Mouse (Mus musculus): ENCODE results near the gene Flrt1. TPM values are rescaled to one million over a fixed set of nuclear protein-coding genes. Genes with fewer than 3 reads are reported as not detected.
A peak's percentile ranks its signal among the peaks of the same experiment; 100 is the strongest.

Gene Flrt1
- polyA plus RNA-seq, 1 experiment, result 5.4 TPM

- WGBS, result 33% methylated on average over 15 of the region's 15 CpGs
- no peak for TF ChIP-seq POLR2A (IDR thresholded peaks at IDR 0.05; ENCODE audit: borderline replicate concordance, insufficient read depth, low read length)
- no peak for TF ChIP-seq CTCF (IDR thresholded peaks at IDR 0.05; ENCODE audit: borderline replicate concordance, insufficient read depth, low read depth, low read length)
- no peaks in the 10 kb centered on the region for H3K27me3 ChIP-seq (ENCODE audit: control insufficient read depth, insufficient read depth, low read length)
- peaks cover 36% of the 10 kb centered on the region for H3K4me1 ChIP-seq (ENCODE audit: control insufficient read depth, insufficient read depth, low read length)
- DNase-seq, result no peak
- H3K27ac ChIP-seq (ENCODE audit: insufficient read depth, low read length), result no peak overlapping the region
- no peak overlapping the region for H3K4me3 ChIP-seq (replicated peaks; ENCODE audit: insufficient read depth, low read depth, low read length)
These were observed 39.3 kb downstream of the Flrt1 start for GRCm38 (mm10) chr19:7066034-7066827.

GRCm38 (mm10) chr19:7064571-7064970, 41.0 kb downstream of the Flrt1 start:
- DNase-seq, result peak; percentile 81 to 87
- Histone ChIP-seq H3K4me3 (replicated peaks; ENCODE audit: insufficient read depth, low read depth, low read length) (no peak overlapping the region), H3K27ac (ENCODE audit: insufficient read depth, low read length) (no peak overlapping the region), H3K4me1 (ENCODE audit: control insufficient read depth, insufficient read depth, low read length) (peaks cover 36% of the 10 kb centered on the region), H3K27me3 (ENCODE audit: control insufficient read depth, insufficient read depth, low read length) (no peaks in the 10 kb centered on the region)
- WGBS, result 5% methylated on average over 3 of the region's 3 CpGs
- TF ChIP-seq CTCF (IDR thresholded peaks at IDR 0.05; ENCODE audit: borderline replicate concordance, insufficient read depth, low read depth, low read length) (peak; percentile 100), POLR2A (IDR thresholded peaks at IDR 0.05; ENCODE audit: borderline replicate concordance, insufficient read depth, low read length) (no peak)

GRCm38 (mm10) chr19:7062916-7063315, 42.6 kb downstream of the Flrt1 start:
- WGBS, result 30% methylated on average over 8 of the region's 8 CpGs
- DNase-seq, result no peak
- Histone ChIP-seq H3K27ac (ENCODE audit: insufficient read depth, low read length) (no peak overlapping the region), H3K27me3 (ENCODE audit: control insufficient read depth, insufficient read depth, low read length) (no peaks in the 10 kb centered on the region), H3K4me3 (replicated peaks; ENCODE audit: insufficient read depth, low read depth, low read length) (no peak overlapping the region), H3K4me1 (ENCODE audit: control insufficient read depth, insufficient read depth, low read length) (peaks cover 23% of the 10 kb centered on the region)
- no peak for TF ChIP-seq POLR2A (IDR thresholded peaks at IDR 0.05; ENCODE audit: borderline replicate concordance, insufficient read depth, low read length)
- TF ChIP-seq CTCF (IDR thresholded peaks at IDR 0.05; ENCODE audit: borderline replicate concordance, insufficient read depth, low read depth, low read length), result no peak

- TF ChIP-seq POLR2A (IDR thresholded peaks at IDR 0.05; ENCODE audit: borderline replicate concordance, insufficient read depth, low read length), result no peak
- no peak for TF ChIP-seq CTCF (IDR thresholded peaks at IDR 0.05; ENCODE audit: borderline replicate concordance, insufficient read depth, low read depth, low read length)
- DNase-seq, result no peak
- 88% methylated on average over 5 of the region's 5 CpGs for WGBS
- H3K27ac ChIP-seq (ENCODE audit: insufficient read depth, low read length), result no peak overlapping the region
- no peak overlapping the region for H3K4me3 ChIP-seq (replicated peaks; ENCODE audit: insufficient read depth, low read depth, low read length)
- H3K4me1 ChIP-seq (ENCODE audit: control insufficient read depth, insufficient read depth, low read length), result peaks cover 19% of the 10 kb centered on the region
- H3K27me3 ChIP-seq (ENCODE audit: control insufficient read depth, insufficient read depth, low read length), result no peaks in the 10 kb centered on the region
These were observed 43.4 kb downstream of the Flrt1 start for GRCm38 (mm10) chr19:7062110-7062509.

GRCm38 (mm10) chr19:7058541-7058940, 47.0 kb downstream of the Flrt1 start:
- TF ChIP-seq POLR2A (IDR thresholded peaks at IDR 0.05; ENCODE audit: borderline replicate concordance, insufficient read depth, low read length) (no peak), CTCF (IDR thresholded peaks at IDR 0.05; ENCODE audit: borderline replicate concordance, insufficient read depth, low read depth, low read length) (no peak)
- WGBS, result 87% methylated on average over 6 of the region's 6 CpGs
- DNase-seq, result no peak
- H3K4me3 ChIP-seq (replicated peaks; ENCODE audit: insufficient read depth, low read depth, low read length), result no peak overlapping the region
- H3K27me3 ChIP-seq (ENCODE audit: control insufficient read depth, insufficient read depth, low read length), result no peaks in the 10 kb centered on the region
- peaks cover 8% of the 10 kb centered on the region for H3K4me1 ChIP-seq (ENCODE audit: control insufficient read depth, insufficient read depth, low read length)
- H3K27ac ChIP-seq (ENCODE audit: insufficient read depth, low read length), result no peak overlapping the region

- peak; percentile 80 to 82 for DNase-seq
- no peaks in the 10 kb centered on the region for H3K27me3 ChIP-seq (ENCODE audit: control insufficient read depth, insufficient read depth, low read length)
- TF ChIP-seq POLR2A (IDR thresholded peaks at IDR 0.05; ENCODE audit: borderline replicate concordance, insufficient read depth, low read length) (peak; percentile 29; the same call in 1 of the 2 replicates), CTCF (IDR thresholded peaks at IDR 0.05; ENCODE audit: borderline replicate concordance, insufficient read depth, low read depth, low read length) (peak; percentile 28; the same call in 1 of the 2 replicates)
- H3K27ac ChIP-seq (ENCODE audit: insufficient read depth, low read length), result no peak overlapping the region
- peaks cover 4% of the 10 kb centered on the region for H3K4me1 ChIP-seq (ENCODE audit: control insufficient read depth, insufficient read depth, low read length)
- WGBS, result 1% methylated on average over 15 of the region's 15 CpGs
- peak overlapping the region; percentile 40 for H3K4me3 ChIP-seq (replicated peaks; ENCODE audit: insufficient read depth, low read depth, low read length)
These were observed 47.8 kb downstream of the Flrt1 start for GRCm38 (mm10) chr19:7057722-7058207.

GRCm38 (mm10) chr19:7057126-7057721, 48.3 kb downstream of the Flrt1 start:
- TF ChIP-seq POLR2A (IDR thresholded peaks at IDR 0.05; ENCODE audit: borderline replicate concordance, insufficient read depth, low read length) (no peak), CTCF (IDR thresholded peaks at IDR 0.05; ENCODE audit: borderline replicate concordance, insufficient read depth, low read depth, low read length) (no peak)
- no peak overlapping the region for H3K27ac ChIP-seq (ENCODE audit: insufficient read depth, low read length)
- peak in 1 of 2 experiments; percentile 71 for DNase-seq
- H3K4me3 ChIP-seq (replicated peaks; ENCODE audit: insufficient read depth, low read depth, low read length), result peak overlapping the region; percentile 40
- under 1% methylated on average over 16 of the region's 16 CpGs for WGBS
- peaks cover 2% of the 10 kb centered on the region; the same call in 1 of the 2 replicates for H3K4me1 ChIP-seq (ENCODE audit: control insufficient read depth, insufficient read depth, low read length)
- no peaks in the 10 kb centered on the region for H3K27me3 ChIP-seq (ENCODE audit: control insufficient read depth, insufficient read depth, low read length)

Measured in cerebellum, adult 2 months (tissue).